Mouse (Mus musculus) adrenal gland, postnatal 14 days (tissue): ENCODE measurements at regions not wholly inside any gene's neighbourhood (a gene's known extent, or its start where the extent isn't known, plus 50 kb on each side); places are given as distances from the start of the nearest gene placed in this dataset.

ENCODE experiments used
- DNase-seq: peaks from one replicate; pipeline ENCODE4 v3.0.0; 2021; ENCODE audit warnings: mixed read lengths

DNA sequence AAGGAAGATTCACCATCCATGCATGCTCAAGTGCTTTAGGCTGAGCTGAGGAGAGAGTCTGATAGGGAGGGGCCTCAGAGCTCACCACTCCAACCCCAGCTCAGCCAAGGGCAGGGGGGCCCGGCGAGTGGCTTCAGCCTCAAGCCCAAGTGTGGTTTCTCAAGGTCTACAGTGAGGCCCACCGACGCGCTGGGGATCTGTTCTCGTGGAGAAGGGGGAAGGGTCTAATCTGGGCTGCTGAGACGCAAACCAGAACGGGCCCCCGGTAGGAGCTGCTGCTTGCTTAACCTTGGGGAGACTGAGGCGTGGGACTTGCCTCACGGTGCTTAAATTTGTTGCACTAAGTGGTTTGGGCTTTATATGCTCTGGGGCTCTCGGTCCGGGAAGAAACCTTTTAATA lies 70.9 kb downstream of the Asb1 start:
- DNase-seq = no peak

- DNase-seq = no peak
These were observed 71.3 kb downstream of the Asb1 start for GRCm38 (mm10) chr1:91611694-91612093.

DNA sequence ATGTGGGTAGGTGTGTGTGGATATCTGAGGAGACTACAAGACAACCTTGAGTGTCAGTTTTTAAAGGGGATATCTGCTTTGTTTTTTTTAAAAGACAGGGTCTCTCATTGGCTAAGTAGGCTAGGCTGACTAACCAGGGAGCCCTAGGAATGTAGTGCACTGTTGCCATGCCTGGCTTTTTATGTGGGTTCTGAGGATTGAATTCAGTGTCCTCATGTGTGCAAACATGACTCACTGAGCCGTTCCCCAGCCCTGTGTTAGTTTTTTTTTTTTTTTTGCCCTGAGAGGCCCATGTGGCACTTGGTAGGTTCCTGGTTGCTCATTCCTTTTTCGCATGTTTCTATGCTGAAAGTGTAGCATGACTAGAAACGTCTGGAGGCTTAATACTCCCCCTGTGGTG lies 72.6 kb downstream of the Asb1 start:
- no peak for DNase-seq

- no peak for DNase-seq
These were observed 75.1 kb downstream of the Asb1 start for GRCm38 (mm10) chr1:91615396-91615795.

DNA sequence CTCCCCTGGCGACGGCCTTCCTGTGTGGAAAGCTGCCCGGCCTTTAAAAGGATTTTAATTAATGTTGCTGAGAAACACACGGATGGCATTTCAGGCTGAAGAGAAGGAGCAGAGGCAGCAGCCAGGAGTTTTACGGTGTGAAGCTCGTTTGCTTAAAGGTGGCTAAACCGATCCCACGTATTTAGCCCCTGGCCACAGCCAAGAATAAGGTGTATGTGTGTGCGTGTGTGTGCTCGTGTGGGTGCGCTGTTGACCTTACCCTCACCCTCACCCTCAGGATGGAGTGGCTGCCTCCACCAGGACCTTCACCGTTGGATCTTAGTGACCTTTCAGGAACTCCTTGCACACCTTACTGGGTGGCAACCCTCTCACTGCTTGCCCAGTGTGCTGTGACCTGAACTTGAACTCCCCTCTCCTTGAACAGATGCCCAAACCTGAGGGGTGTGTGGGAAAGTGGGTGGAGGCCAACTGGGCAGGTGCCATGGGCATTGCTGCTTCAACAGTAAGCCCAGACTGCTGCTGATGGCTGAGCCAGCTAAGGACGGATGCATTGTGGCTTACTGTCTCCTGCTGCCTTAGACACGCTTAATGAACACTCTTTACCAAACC lies 78.3 kb downstream of the Asb1 start:
- peak; percentile 59 for DNase-seq

- DNase-seq = no peak
These were observed 80.8 kb downstream of the Asb1 start for GRCm38 (mm10) chr1:91621141-91621540.

GRCm38 (mm10) chr1:91622874-91623273 lies 82.5 kb downstream of the Asb1 start:
- no peak for DNase-seq

GRCm38 (mm10) chr1:91624028-91624427 lies 83.7 kb downstream of the Asb1 start:
- DNase-seq = no peak

GRCm38 (mm10) chr1:91624531-91625300 lies 84.4 kb downstream of the Asb1 start:
- DNase-seq = no peak

- DNase-seq = no peak
These were observed 85.7 kb downstream of the Asb1 start for GRCm38 (mm10) chr1:91626090-91626489.

- DNase-seq = peak; percentile 56
These were observed 89.9 kb downstream of the Asb1 start for GRCm38 (mm10) chr1:91630206-91630605.

DNA sequence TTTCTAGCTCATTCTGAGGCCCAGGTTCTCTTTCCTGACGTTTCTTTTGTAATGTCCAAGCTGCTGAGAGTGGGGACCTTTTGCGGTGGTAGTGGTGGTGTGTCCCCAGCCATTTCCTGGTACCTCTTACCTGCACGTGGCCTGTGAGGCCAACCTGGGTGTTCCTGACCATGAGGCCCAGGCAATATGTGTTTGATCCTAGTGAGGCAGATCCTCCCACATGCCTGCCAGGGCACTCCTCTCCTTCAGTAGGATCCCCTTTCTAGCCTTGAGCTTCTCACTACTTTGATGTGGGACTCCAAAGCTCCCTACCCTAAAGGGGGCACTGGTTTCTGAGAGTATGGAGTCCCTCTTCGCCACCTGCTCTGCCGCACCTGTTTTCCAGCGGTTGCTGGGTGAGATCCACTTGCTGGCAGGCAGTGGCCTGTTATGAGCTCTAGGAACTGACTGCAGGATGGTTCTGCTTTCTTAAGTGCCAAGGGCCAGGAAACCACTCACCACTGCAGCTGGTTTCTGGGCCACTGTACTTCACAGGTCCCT lies 90.6 kb downstream of the Asb1 start:
- DNase-seq = no peak

- DNase-seq = no peak
These were observed 92.7 kb downstream of the Asb1 start for GRCm38 (mm10) chr1:91632906-91633493.

GRCm38 (mm10) chr1:91636571-91636970 lies 96.2 kb downstream of the Asb1 start:
- no peak for DNase-seq

- DNase-seq = peak; percentile 74
These were observed 100.2 kb downstream of the Asb1 start for GRCm38 (mm10) chr1:91640551-91640950.

DNA sequence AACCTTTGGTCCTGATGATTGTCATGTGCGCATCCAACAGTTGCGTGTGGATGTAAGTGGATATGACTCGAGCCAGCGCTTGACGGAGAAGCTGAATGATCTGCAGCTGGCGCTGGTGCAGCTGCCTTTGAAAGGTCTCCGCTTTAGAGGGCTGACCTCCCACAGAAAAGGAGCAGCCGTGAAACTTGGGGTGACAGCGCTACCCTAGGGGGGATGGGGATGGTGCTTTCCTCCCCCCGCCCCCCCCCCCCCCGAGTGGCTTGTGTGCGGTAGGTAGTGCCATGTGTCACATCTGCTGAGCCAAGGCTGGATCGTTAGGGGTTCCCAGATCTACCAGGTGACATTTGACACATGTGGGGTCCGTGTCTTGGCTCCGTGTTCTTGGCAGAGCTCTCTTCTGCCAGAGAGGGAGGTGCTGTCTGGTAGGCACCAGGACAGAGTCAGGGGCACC lies 118.7 kb downstream of the Asb1 start:
- DNase-seq = no peak

- DNase-seq = no peak
These were observed 119.1 kb downstream of the Asb1 start for GRCm38 (mm10) chr1:91659486-91659885.

GRCm38 (mm10) chr1:91663289-91663688 lies 122.9 kb downstream of the Asb1 start:
- no peak for DNase-seq

- DNase-seq = no peak
These were observed 124.3 kb downstream of the Asb1 start for GRCm38 (mm10) chr1:91664622-91665021.

DNA sequence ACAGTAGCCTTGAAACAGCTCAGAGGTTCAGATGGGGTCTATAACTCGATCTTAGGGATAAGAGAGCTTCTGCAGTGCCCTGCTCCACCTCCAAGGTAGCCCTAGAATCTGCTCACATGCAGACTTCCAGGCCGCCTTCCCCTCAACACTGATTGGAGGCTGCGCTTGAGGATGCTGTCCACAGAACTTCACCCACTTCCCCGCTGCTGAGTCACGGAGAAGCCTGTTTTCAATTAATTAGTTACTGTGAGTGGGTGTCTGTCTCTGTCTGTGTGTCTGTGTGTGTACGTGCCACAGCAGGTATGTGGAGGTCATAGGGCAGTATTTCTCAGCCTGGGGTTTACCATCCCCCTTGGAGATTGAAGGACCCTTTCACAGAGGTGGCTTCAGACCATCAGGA lies 128.2 kb downstream of the Asb1 start:
- DNase-seq = no peak

DNA sequence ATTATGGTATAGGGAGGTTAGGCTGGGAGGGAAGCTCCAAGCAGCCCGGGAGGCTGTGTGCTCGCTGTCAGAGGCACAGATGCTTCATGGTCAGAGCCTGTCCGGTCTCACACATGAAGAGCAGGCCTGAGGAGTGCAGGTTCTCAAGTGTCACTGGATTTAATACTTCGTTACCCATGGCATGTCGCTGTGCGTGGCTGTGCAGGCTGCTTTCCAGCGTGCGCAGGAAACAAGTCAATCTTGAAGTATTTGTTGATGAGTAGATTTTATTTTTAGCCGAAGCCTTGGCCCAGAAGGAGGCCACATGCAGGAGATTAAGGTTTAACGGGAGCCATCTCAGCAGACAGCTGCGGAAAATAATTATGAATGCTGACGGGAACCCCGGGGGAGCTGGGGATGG lies 130.3 kb upstream of the Twist2 start:
- no peak for DNase-seq

- DNase-seq = no peak
These were observed 127.1 kb upstream of the Twist2 start for GRCm38 (mm10) chr1:91674082-91674655.

DNA sequence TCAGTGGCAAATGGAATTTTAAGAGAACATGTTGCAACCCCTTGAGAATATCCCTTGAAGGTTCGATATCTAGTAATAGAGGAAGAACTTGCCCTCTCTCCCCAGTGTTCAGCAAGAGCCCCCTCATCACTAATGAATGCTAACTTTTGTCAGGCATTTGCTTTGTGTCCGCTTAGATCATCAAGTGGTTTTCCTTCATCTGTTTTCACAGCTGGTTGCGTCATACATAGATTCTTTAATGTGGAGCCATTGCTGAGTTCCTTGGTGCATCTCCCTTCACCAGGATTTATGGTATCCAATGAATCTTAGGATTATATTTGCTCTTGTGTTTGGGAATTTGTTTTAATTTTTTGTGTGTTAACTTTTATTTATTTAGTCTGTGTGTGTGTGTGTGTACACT lies 124.2 kb upstream of the Twist2 start:
- DNase-seq = no peak
